Mouse (Mus musculus): ENCODE results near the gene Gstm1. TPM values are rescaled to one million over a fixed set of nuclear protein-coding genes. Genes with fewer than 3 reads are reported as not detected.
"Not testable (repeated sequence)": the region's sequence is repeated elsewhere in the genome, so short reads cannot be mapped to it uniquely, and the experiment has no call there.

The Gstm1 gene
- polyA plus RNA-seq, 1 experiment: 9,762 TPM

GRCm38 (mm10) chr3:108016468-108016867 is 1.3 kb downstream of the Gstm1 start:
- not testable (repeated sequence) for DNase-seq (ENCODE audit: low spot score)

GRCm38 (mm10) chr3:108014974-108015346 is 2.8 kb downstream of the Gstm1 start:
- no peak for DNase-seq (ENCODE audit: low spot score)

GRCm38 (mm10) chr3:108014098-108014973 is 3.4 kb downstream of the Gstm1 start:
- DNase-seq (ENCODE audit: low spot score): no peak

GRCm38 (mm10) chr3:108013331-108013871 is 4.4 kb downstream of the Gstm1 start:
- DNase-seq (ENCODE audit: low spot score): no peak

GRCm38 (mm10) chr3:108011558-108011957 is 6.2 kb downstream of the Gstm1 start:
- DNase-seq (ENCODE audit: low spot score): peak; percentile 34

- peak; percentile 23 for DNase-seq (ENCODE audit: low spot score)
Measured at GRCm38 (mm10) chr3:108010286-108010685, 7.5 kb downstream of the Gstm1 start.

- DNase-seq (ENCODE audit: low spot score): no peak
Measured at GRCm38 (mm10) chr3:108002021-108002420, 15.8 kb downstream of the Gstm1 start.

- DNase-seq (ENCODE audit: low spot score): no peak
Measured at GRCm38 (mm10) chr3:107999491-107999890, 18.3 kb downstream of the Gstm1 start.

GRCm38 (mm10) chr3:107998591-107998990 is 19.2 kb downstream of the Gstm1 start:
- DNase-seq (ENCODE audit: low spot score): peak; percentile 3

- DNase-seq (ENCODE audit: low spot score): no peak
Measured at GRCm38 (mm10) chr3:107996576-107996975, 21.2 kb downstream of the Gstm1 start.

GRCm38 (mm10) chr3:107995974-107996373 is 21.8 kb downstream of the Gstm1 start:
- not testable (repeated sequence) for DNase-seq (ENCODE audit: low spot score)

GRCm38 (mm10) chr3:107986041-107986562 is 31.7 kb downstream of the Gstm1 start, which contains the start of gene Gstm2:
Gene Gstm2, minus strand, starts transcription at chr3:107986453.
- no peak for DNase-seq (ENCODE audit: low spot score)

GRCm38 (mm10) chr3:107985141-107985540 is 32.6 kb downstream of the Gstm1 start:
- not testable (repeated sequence) for DNase-seq (ENCODE audit: low spot score)

- no peak for DNase-seq (ENCODE audit: low spot score)
Measured at GRCm38 (mm10) chr3:107984471-107984870, 33.3 kb downstream of the Gstm1 start.

GRCm38 (mm10) chr3:107983771-107984170 is 34.0 kb downstream of the Gstm1 start:
- no peak for DNase-seq (ENCODE audit: low spot score)

- DNase-seq (ENCODE audit: low spot score): no peak
Measured at GRCm38 (mm10) chr3:107982726-107983125, 35.0 kb downstream of the Gstm1 start.

- DNase-seq (ENCODE audit: low spot score): no peak
Measured at GRCm38 (mm10) chr3:107981261-107981660, 36.5 kb downstream of the Gstm1 start.

- DNase-seq (ENCODE audit: low spot score): peak; percentile 7
Measured at GRCm38 (mm10) chr3:107977691-107978090, 40.1 kb downstream of the Gstm1 start.

- DNase-seq (ENCODE audit: low spot score): no peak
Measured at GRCm38 (mm10) chr3:107974237-107974636, 43.5 kb downstream of the Gstm1 start.

- DNase-seq (ENCODE audit: low spot score): no peak
Measured at GRCm38 (mm10) chr3:107972070-107972469, 45.7 kb downstream of the Gstm1 start.

- DNase-seq (ENCODE audit: low spot score): peak; percentile 6
Measured at GRCm38 (mm10) chr3:107971101-107971500, 46.7 kb downstream of the Gstm1 start.

- DNase-seq (ENCODE audit: low spot score): no peak
Measured at GRCm38 (mm10) chr3:107968724-107969395, 48.9 kb downstream of the Gstm1 start, which contains the start of gene Gstm3. Gene Gstm3, minus strand, starts transcription at chr3:107969283.
